Mouse (Mus musculus) cerebellum, adult 2 months (tissue): ENCODE data around the gene Dusp8. TPM values are rescaled to one million over a fixed set of nuclear protein-coding genes. Genes with fewer than 3 reads are reported as not detected.
A peak's percentile ranks its signal among the peaks of the same experiment; 100 is the strongest.
"Not testable (repeated sequence)": the region's sequence is repeated elsewhere in the genome, so short reads cannot be mapped to it uniquely, and the experiment has no call there.

Source experiments
- DNase-seq, 2 experiments: peaks; one replicate each; pipeline ENCODE4 v3.0.0; 2021
- H3K27ac ChIP-seq: fragments of 200-500 bp; 2 replicates; pipeline ENCODE4 v1.5.1; 2012; ENCODE audit warnings: low read length, control low read depth, inconsistent platforms; ENCODE audit not compliant: insufficient read depth
- H3K27me3 ChIP-seq: fragments of 200-500 bp; 2 replicates; pipeline ENCODE4 v1.6.1; 2012; ENCODE audit warnings: inconsistent platforms, mild to moderate bottlenecking, low read length, moderate library complexity; ENCODE audit not compliant: control insufficient read depth, insufficient read depth
- H3K4me1 ChIP-seq: fragments of 200-500 bp; 2 replicates; pipeline ENCODE4 v1.6.1; 2011; ENCODE audit warnings: low read length; ENCODE audit not compliant: control insufficient read depth, insufficient read depth
- H3K4me3 ChIP-seq: fragments of 200-500 bp; replicated peaks from 2 replicates; pipeline ENCODE3; 2011; ENCODE audit warnings: mild to moderate bottlenecking, low read depth, low read length, control low read depth; ENCODE audit not compliant: insufficient read depth
- CTCF ChIP-seq: fragments of 200-500 bp; IDR thresholded peaks from 2 replicates; pipeline ENCODE4 v1.5.1; 2011; ENCODE audit warnings: low read depth, mild to moderate bottlenecking, control low read depth, low read length, moderate library complexity, borderline replicate concordance; ENCODE audit not compliant: insufficient read depth
- POLR2A ChIP-seq: fragments of 200-500 bp; IDR thresholded peaks from 2 replicates; pipeline ENCODE4 v1.6.1; 2011; ENCODE audit warnings: low read length, control low read depth, borderline replicate concordance; ENCODE audit not compliant: insufficient read depth
- WGBS: fragments of 180-500 bp; shearing (Covaris S2); methylation state at CpG from one replicate; pipeline ENCODE4 v1.1.7; 2018; 5-methylcytosine and 5-hydroxymethylcytosine counted together
- polyA plus RNA-seq: library from polyadenylated mRNA; depleted of rRNA; stranded (reverse); fragments of >200 nt; gene quantifications from 2 replicates; pipeline ENCODE4 v1.2.3, GENCODE M21; 2012; rRNA removed

The Dusp8 gene
- 85.8 and 90.1 TPM in 2 replicates for polyA plus RNA-seq

GRCm38 (mm10) chr7:142095183-142095931 is at the start of gene Dusp8:
Gene Dusp8 (minus strand): TSS chr7:142095843.
- DNase-seq, result peak; percentile 98
- peak; percentile 42; the same call in 1 of the 2 replicates for TF ChIP-seq CTCF
- TF ChIP-seq POLR2A, result peak; percentile 56; the same call in 1 of the 2 replicates
- H3K4me3 ChIP-seq, result peak within 1 kb of the TSS; percentile 89
- H3K27me3 ChIP-seq, result no peaks in the 10 kb centered on the region
- peak within 1 kb of the TSS; percentile 98 for H3K27ac ChIP-seq
- WGBS, result under 1% methylated on average over 62 of the region's 63 CpGs
- peaks cover 25% of the 10 kb centered on the region for H3K4me1 ChIP-seq

GRCm38 (mm10) chr7:142144507-142144906 is 48.9 kb upstream of the Dusp8 start, which contains the start of gene Gm45337:
Gene Gm45337 (minus strand): TSS chr7:142144607.
- Histone ChIP-seq H3K27me3 (no peaks in the 10 kb centered on the region), H3K4me3 (no peak within 1 kb of the TSS), H3K27ac (no peak within 1 kb of the TSS), H3K4me1 (no peaks in the 10 kb centered on the region)
- DNase-seq, result no peak
- 83% methylated on average over 1 of the region's 1 CpGs for WGBS
- TF ChIP-seq POLR2A (no peak), CTCF (no peak)

GRCm38 (mm10) chr7:142143506-142144010 is 47.9 kb upstream of the Dusp8 start:
- 68% methylated on average over 1 of the region's 1 CpGs for WGBS

GRCm38 (mm10) chr7:142140696-142141095 is 45.1 kb upstream of the Dusp8 start:
- no peak overlapping the region for H3K4me3 ChIP-seq
- WGBS, result 51% methylated on average over 1 of the region's 1 CpGs
- H3K4me1 ChIP-seq, result no peaks in the 10 kb centered on the region
- DNase-seq, result no peak
- H3K27ac ChIP-seq, result no peak overlapping the region
- TF ChIP-seq CTCF (no peak), POLR2A (no peak)
- H3K27me3 ChIP-seq, result no peaks in the 10 kb centered on the region

More at GRCm38 (mm10) chr7:142143506-142144010, 47.9 kb upstream of the Dusp8 start:
- not testable (repeated sequence) for H3K4me3 ChIP-seq, H3K27ac ChIP-seq, H3K27me3 ChIP-seq, H3K4me1 ChIP-seq, DNase-seq

GRCm38 (mm10) chr7:142135934-142136333 is 40.3 kb upstream of the Dusp8 start, which contains the start of gene Gm39115:
Gene Gm39115 (minus strand): TSS chr7:142136034.
- not testable (repeated sequence) for H3K27ac ChIP-seq, H3K4me3 ChIP-seq, H3K27me3 ChIP-seq, DNase-seq, H3K4me1 ChIP-seq
- 51% methylated on average over 2 of the region's 2 CpGs for WGBS

GRCm38 (mm10) chr7:142134206-142134995 is 38.8 kb upstream of the Dusp8 start:
- TF ChIP-seq CTCF (peak; percentile 44; the same call in 1 of the 2 replicates), POLR2A (no peak)
- WGBS, result 60% methylated on average over 4 of the region's 4 CpGs
- peak in 1 of 2 experiments; percentile 13 for DNase-seq
- no peak overlapping the region for H3K4me3 ChIP-seq
- H3K27me3 ChIP-seq, result no peaks in the 10 kb centered on the region
- no peaks in the 10 kb centered on the region for H3K4me1 ChIP-seq
- no peak overlapping the region for H3K27ac ChIP-seq

GRCm38 (mm10) chr7:142128843-142129242 is 33.2 kb upstream of the Dusp8 start:
- no peak overlapping the region for H3K27ac ChIP-seq
- no peak for TF ChIP-seq CTCF
- no peak for TF ChIP-seq POLR2A
- WGBS, result 70% methylated on average over 4 of the region's 4 CpGs
- H3K4me3 ChIP-seq, result no peak overlapping the region
- H3K27me3 ChIP-seq, result no peaks in the 10 kb centered on the region
- DNase-seq, result no peak
- no peaks in the 10 kb centered on the region for H3K4me1 ChIP-seq

GRCm38 (mm10) chr7:142120629-142121028 is 25.0 kb upstream of the Dusp8 start, which contains the start of gene Gm45618:
Gene Gm45618 (minus strand): TSS chr7:142120729.
- not testable (repeated sequence) for H3K27ac ChIP-seq, H3K27me3 ChIP-seq, H3K4me1 ChIP-seq, DNase-seq, H3K4me3 ChIP-seq
- 92% methylated on average over 1 of the region's 1 CpGs for WGBS
